Mouse (Mus musculus) C2C12 (cell line): ENCODE data around the gene Cyp4f14.

Source experiments
- CTCF ChIP-seq: IDR thresholded peaks from one replicate; pipeline ENCODE4 v1.5.1; 2011; ENCODE audit not compliant: control insufficient read depth, insufficient read depth, insufficient read length
- MYOG ChIP-seq: IDR thresholded peaks from one replicate; pipeline ENCODE4 v1.6.1; 2011; ENCODE audit not compliant: control insufficient read depth, insufficient read length; ENCODE audit errors: extremely low read depth

DNA sequence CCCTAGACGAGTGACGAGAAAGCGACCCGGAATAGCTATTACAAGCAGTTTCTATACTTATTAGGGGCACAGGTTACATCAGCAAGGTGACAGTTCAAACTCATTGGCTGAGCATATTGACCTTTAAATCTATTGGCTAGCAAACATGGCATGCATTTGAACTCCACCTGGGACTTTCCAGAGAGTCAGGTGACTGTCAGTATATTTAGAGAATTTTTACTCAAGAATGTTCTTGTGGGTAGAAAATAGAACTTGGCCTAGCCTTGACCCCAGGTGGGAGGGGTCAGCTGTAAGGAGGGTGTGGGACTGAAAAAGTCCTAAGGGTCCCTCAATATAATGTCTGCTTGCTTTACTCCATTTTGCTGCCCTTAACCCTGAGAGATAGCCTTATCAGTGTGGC, 21.7 kb downstream of the Cyp4f14 start:
- no peak for TF ChIP-seq CTCF
- TF ChIP-seq MYOG: no peak
